Mouse (Mus musculus) intestine, postnatal 0 days (tissue): ENCODE measurements around the gene Zswim1. TPM values are rescaled to one million over a fixed set of nuclear protein-coding genes. Genes with fewer than 3 reads are reported as not detected.

Source experiments
- ATAC-seq: fragments of 200-750 bp; cut with Nextera tagmentation; 2 replicates; pipeline ENCODE4 v1.8.0; 2017; ENCODE audit warnings: mild to moderate bottlenecking, moderate TSS enrichment, moderate library complexity
- H3K27ac ChIP-seq: fragments of 300-500 bp; sonication (generic); 2 replicates; pipeline ENCODE4 v1.5.1; 2014; ENCODE audit warnings: mild to moderate bottlenecking, low read depth, low read length, moderate library complexity
- H3K27me3 ChIP-seq: fragments of 300-500 bp; sonication (generic); replicated peaks from 2 replicates; pipeline ENCODE4 v1.6.1; 2014; ENCODE audit warnings: low read length, mixed read lengths; ENCODE audit not compliant: control insufficient read depth, insufficient read depth
- H3K36me3 ChIP-seq: fragments of 300-500 bp; sonication (generic); 2 replicates; pipeline ENCODE4 v1.6.1; 2014; ENCODE audit warnings: mild to moderate bottlenecking, moderate library complexity; ENCODE audit not compliant: control insufficient read depth, insufficient read depth
- H3K4me1 ChIP-seq: fragments of 300-500 bp; sonication (generic); replicated peaks from 2 replicates; pipeline ENCODE4 v1.6.1; 2014; ENCODE audit warnings: antibody characterized with exemption, low read length, mixed read lengths; ENCODE audit not compliant: control insufficient read depth, insufficient read depth
- H3K4me2 ChIP-seq: fragments of 300-500 bp; sonication (generic); replicated peaks from 2 replicates; pipeline ENCODE4 v1.6.1; 2014; ENCODE audit warnings: low read depth, mild to moderate bottlenecking, moderate library complexity
- H3K4me3 ChIP-seq: fragments of 300-500 bp; sonication (generic); 2 replicates; pipeline ENCODE4 v1.5.1; 2014; ENCODE audit warnings: low read depth, low read length
- H3K9ac ChIP-seq: fragments of 300-500 bp; sonication (generic); 2 replicates; pipeline ENCODE4 v1.6.1; 2014; ENCODE audit warnings: mild to moderate bottlenecking, low read depth, low read length
- H3K9me3 ChIP-seq: fragments of 300-500 bp; sonication (generic); 2 replicates; pipeline ENCODE4 v1.6.1; 2016; ENCODE audit warnings: mixed run types; ENCODE audit not compliant: control insufficient read depth
- CTCF ChIP-seq: sonication (generic); IDR thresholded peaks from 2 replicates; pipeline ENCODE4 v1.5.1; 2016; ENCODE audit warnings: low read depth, mild to moderate bottlenecking, control low read depth, antibody characterized with exemption, moderate library complexity
- WGBS: fragments of 180-500 bp; shearing (Covaris S2); extraction: QIAGEN DNeasy Blood & Tissue Kit; methylation state at CpG from one replicate; pipeline ENCODE4 v1.1.7; 2014; 5-methylcytosine and 5-hydroxymethylcytosine counted together
- polyA plus RNA-seq: library from polyadenylated mRNA; unstranded; fragments of >200 nt; fragmentation: Nextera tagmentation; extraction: Ambion mirVana; gene quantifications from 2 replicates; pipeline ENCODE4 v1.2.1, GENCODE M21; 2015

The Zswim1 gene
- polyA plus RNA-seq, 1 experiment from 2014 or later = 7.0 TPM

DNA sequence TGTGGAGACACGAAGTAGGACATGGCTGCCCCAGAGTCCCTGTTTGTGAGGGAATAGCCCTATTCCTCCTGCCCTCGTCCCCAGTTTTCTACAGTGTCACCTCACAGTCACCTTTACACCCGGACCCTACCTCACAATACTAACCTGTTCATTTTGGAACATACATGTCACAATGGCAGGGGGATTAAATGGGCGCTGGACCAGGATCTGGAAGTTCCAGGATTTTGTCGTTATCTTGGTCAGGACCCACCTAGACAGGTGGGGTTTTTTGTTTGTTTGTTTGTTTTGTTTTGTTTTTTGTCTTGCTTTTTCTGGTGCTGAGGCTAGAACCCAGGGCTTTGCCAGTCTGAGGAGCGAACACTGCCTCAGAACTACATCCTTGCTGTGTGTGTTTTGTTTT, 6.0 kb downstream of the Zswim1 start, which contains the start of gene Spata25:
Gene Spata25, minus strand, starts transcription at position 101 of the 400 bp plus-strand sequence.
- H3K9ac ChIP-seq = no peak within 1 kb of the TSS
- ATAC-seq = no peak
- WGBS = 87% methylated on average over 6 of the region's 6 CpGs

GRCm38 (mm10) chr2:164829090-164829489, 6.6 kb downstream of the Zswim1 start:
- Histone ChIP-seq H3K4me3 (no peak overlapping the region), H3K4me2 (no peak overlapping the region), H3K9me3 (no peaks in the 10 kb centered on the region), H3K9ac (no peak overlapping the region), H3K4me1 (0 out of 2 replicates have a peak, but pooled peaks cover 3% of the 10 kb centered on the region), H3K36me3 (peaks cover 34% of the 10 kb centered on the region), H3K27ac (no peak overlapping the region), H3K27me3 (no peaks in the 10 kb centered on the region)
- WGBS = 93% methylated on average over 1 of the region's 1 CpGs
- TF ChIP-seq CTCF = no peak
- ATAC-seq = no peak

More for the DNA sequence above, 6.0 kb downstream of the Zswim1 start, which contains the start of gene Spata25:
- peaks cover 34% of the 10 kb centered on the region for H3K36me3 ChIP-seq
- H3K27me3 ChIP-seq = no peaks in the 10 kb centered on the region
- no peak within 1 kb of the TSS for H3K4me2 ChIP-seq
- no peak within 1 kb of the TSS for H3K27ac ChIP-seq
- 0 out of 2 replicates have a peak, but pooled peaks cover 3% of the 10 kb centered on the region for H3K4me1 ChIP-seq
- H3K9me3 ChIP-seq = no peaks in the 10 kb centered on the region
- no peak for TF ChIP-seq CTCF
- H3K4me3 ChIP-seq = no peak within 1 kb of the TSS

DNA sequence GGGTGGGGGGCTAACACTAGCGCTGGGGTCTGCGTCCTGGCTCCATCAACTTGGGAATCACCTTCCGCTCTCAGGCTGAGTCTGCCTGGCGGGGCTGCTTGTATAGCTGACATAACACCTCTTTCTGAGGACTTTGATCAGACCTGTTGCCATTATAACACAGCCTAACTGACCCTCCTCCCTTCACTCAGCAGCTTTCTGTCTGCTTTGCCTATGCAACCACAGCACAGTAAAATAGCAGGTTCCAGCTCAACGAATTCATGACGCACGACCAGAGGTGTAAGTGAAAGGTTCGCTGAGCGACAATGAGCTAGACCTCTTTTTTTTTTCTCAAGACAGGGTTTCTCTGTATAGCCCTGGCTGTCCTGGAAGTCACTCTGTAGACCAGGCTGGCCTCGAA, 8.5 kb downstream of the Zswim1 start:
- WGBS = 66% methylated on average over 10 of the region's 10 CpGs
- no peak for TF ChIP-seq CTCF
- Histone ChIP-seq H3K4me1 (0 out of 2 replicates have a peak, but pooled peaks cover 3% of the 10 kb centered on the region), H3K4me2 (no peak overlapping the region), H3K36me3 (peaks cover 22% of the 10 kb centered on the region), H3K27me3 (no peaks in the 10 kb centered on the region), H3K27ac (no peak overlapping the region; the same call in 1 of the 2 replicates), H3K9me3 (no peaks in the 10 kb centered on the region), H3K9ac (no peak overlapping the region), H3K4me3 (no peak overlapping the region)
- ATAC-seq = peak; percentile 22; the same call in 1 of the 2 replicates

GRCm38 (mm10) chr2:164832032-164832747, 9.7 kb downstream of the Zswim1 start:
- Histone ChIP-seq H3K4me1 (0 out of 2 replicates have a peak, but pooled peaks cover 3% of the 10 kb centered on the region), H3K36me3 (peaks cover 21% of the 10 kb centered on the region), H3K9ac (peak overlapping the region; percentile 61), H3K27ac (peak overlapping the region; percentile 83), H3K4me3 (no peak overlapping the region), H3K9me3 (no peaks in the 10 kb centered on the region), H3K27me3 (no peaks in the 10 kb centered on the region), H3K4me2 (peak overlapping the region; percentile 92)
- 53% methylated on average over 16 of the region's 16 CpGs for WGBS
- no peak for ATAC-seq
- TF ChIP-seq CTCF = no peak

GRCm38 (mm10) chr2:164832748-164833301, 10.3 kb downstream of the Zswim1 start, which contains the start of gene Ctsa:
Gene Ctsa, plus strand, starts transcription at chr2:164832873.
- Histone ChIP-seq H3K9me3 (no peaks in the 10 kb centered on the region), H3K4me3 (peak within 1 kb of the TSS; percentile 57), H3K36me3 (peaks cover 21% of the 10 kb centered on the region), H3K9ac (peak within 1 kb of the TSS; percentile 61), H3K27me3 (no peaks in the 10 kb centered on the region), H3K4me2 (peak within 1 kb of the TSS; percentile 92), H3K27ac (peak within 1 kb of the TSS; percentile 83), H3K4me1 (0 out of 2 replicates have a peak, but pooled peaks cover 3% of the 10 kb centered on the region)
- ATAC-seq = peak; percentile 43
- TF ChIP-seq CTCF = peak; percentile 87
- 1% methylated on average over 35 of the region's 35 CpGs for WGBS

- H3K4me3 ChIP-seq = peak within 1 kb of the TSS; percentile 57
- peak; percentile 48 for TF ChIP-seq CTCF
- WGBS = under 1% methylated on average over 30 of the region's 31 CpGs
- H3K9me3 ChIP-seq = no peaks in the 10 kb centered on the region
- peak within 1 kb of the TSS; percentile 61 for H3K9ac ChIP-seq
- peaks cover 23% of the 10 kb centered on the region for H3K36me3 ChIP-seq
- peak; percentile 52 for ATAC-seq
- H3K4me2 ChIP-seq = peak within 1 kb of the TSS; percentile 92
- no peaks in the 10 kb centered on the region for H3K27me3 ChIP-seq
- H3K27ac ChIP-seq = peak within 1 kb of the TSS; percentile 83
- H3K4me1 ChIP-seq = 0 out of 2 replicates have a peak, but pooled peaks cover 3% of the 10 kb centered on the region
Measured at GRCm38 (mm10) chr2:164833314-164833959, 11.0 kb downstream of the Zswim1 start, which contains the start of gene Neurl2. Gene Neurl2, minus strand, starts transcription at chr2:164833456.
